Mouse (Mus musculus): ENCODE data around the gene Wdr95.
"Not testable (repeated sequence)": the region's sequence is repeated elsewhere in the genome, so short reads cannot be mapped to it uniquely, and the experiment has no call there.

Wdr95 gene

GRCm38 (mm10) chr5:149520806-149521205 lies 7.7 kb upstream of the Wdr95 start:
- DNase-seq, result no peak

GRCm38 (mm10) chr5:149523856-149524241 lies 4.6 kb upstream of the Wdr95 start:
- DNase-seq, result no peak

- peak; percentile 86 for DNase-seq
These were observed 4.1 kb upstream of the Wdr95 start for GRCm38 (mm10) chr5:149524242-149524858.

GRCm38 (mm10) chr5:149525055-149525785 lies 3.3 kb upstream of the Wdr95 start:
- no peak for DNase-seq

GRCm38 (mm10) chr5:149526467-149526951 lies 2.0 kb upstream of the Wdr95 start:
- DNase-seq, result peak; percentile 70

- not testable (repeated sequence) for DNase-seq
These were observed 1.2 kb upstream of the Wdr95 start for GRCm38 (mm10) chr5:149527292-149527691.

- DNase-seq, result no peak
These were observed 5.4 kb downstream of the Wdr95 start for GRCm38 (mm10) chr5:149533847-149534246.

- DNase-seq, result no peak
These were observed 7.5 kb downstream of the Wdr95 start for GRCm38 (mm10) chr5:149536005-149536404.

- DNase-seq, result no peak
These were observed 9.5 kb downstream of the Wdr95 start for GRCm38 (mm10) chr5:149537796-149538511.

- peak; percentile 40 for DNase-seq
These were observed 10.1 kb downstream of the Wdr95 start for GRCm38 (mm10) chr5:149538531-149538930.

GRCm38 (mm10) chr5:149539051-149539450 lies 10.6 kb downstream of the Wdr95 start:
- no peak for DNase-seq

- no peak for DNase-seq
These were observed 22.7 kb downstream of the Wdr95 start for GRCm38 (mm10) chr5:149551179-149551578.

- peak; percentile 36 for DNase-seq
These were observed 24.3 kb downstream of the Wdr95 start for GRCm38 (mm10) chr5:149552742-149553141.

GRCm38 (mm10) chr5:149553373-149553772 lies 24.9 kb downstream of the Wdr95 start:
- DNase-seq, result no peak

- DNase-seq, result no peak
These were observed 25.9 kb downstream of the Wdr95 start for GRCm38 (mm10) chr5:149554397-149554796.

GRCm38 (mm10) chr5:149560903-149561588 lies 32.6 kb downstream of the Wdr95 start:
- DNase-seq, result no peak

GRCm38 (mm10) chr5:149566026-149566425 lies 37.5 kb downstream of the Wdr95 start:
- DNase-seq, result no peak

GRCm38 (mm10) chr5:149566957-149567356 lies 38.5 kb downstream of the Wdr95 start:
- no peak for DNase-seq

GRCm38 (mm10) chr5:149568993-149569392 lies 40.5 kb downstream of the Wdr95 start:
- DNase-seq, result no peak

GRCm38 (mm10) chr5:149576977-149577376 lies 48.5 kb downstream of the Wdr95 start:
- DNase-seq, result no peak

GRCm38 (mm10) chr5:149577449-149577848 lies 49.0 kb downstream of the Wdr95 start:
- DNase-seq, result no peak

- no peak for DNase-seq
These were observed 54.3 kb downstream of the Wdr95 start for GRCm38 (mm10) chr5:149582642-149583262.

- no peak for DNase-seq
These were observed 55.0 kb downstream of the Wdr95 start for GRCm38 (mm10) chr5:149583507-149583906.
